ENCODE assay signal across 21 mouse cellular contexts in the genomic region with DNA sequence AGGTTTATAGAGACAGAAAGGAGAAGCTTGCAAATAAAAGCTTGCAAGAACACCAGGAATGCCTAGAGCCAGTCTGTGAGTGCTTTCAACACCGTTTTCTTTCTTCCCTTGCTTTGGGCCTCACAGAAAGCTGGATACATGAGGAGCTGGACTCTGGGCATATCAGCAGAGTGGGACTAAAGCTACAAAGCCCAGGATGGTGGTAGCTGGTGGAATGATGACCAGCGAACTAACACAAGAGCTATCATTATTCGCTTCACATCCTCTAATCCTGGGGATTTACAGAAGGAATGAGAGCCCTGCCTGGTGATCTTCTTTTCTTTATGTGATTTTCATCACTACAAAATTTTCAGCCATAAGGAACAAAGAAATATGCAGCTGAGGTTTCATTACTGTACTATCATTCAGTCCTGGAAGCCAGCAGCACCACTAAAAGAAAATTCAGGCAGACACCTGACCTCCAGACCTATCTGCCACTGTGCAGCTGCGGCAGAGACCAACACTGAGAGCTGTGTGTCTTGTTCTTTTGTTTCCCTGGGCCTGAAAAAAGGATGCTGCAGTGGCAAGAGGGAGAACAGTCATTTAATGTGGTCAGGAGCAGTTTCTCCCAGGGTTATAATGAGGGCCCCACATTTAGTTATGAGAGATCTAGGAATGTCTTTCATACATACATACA.
DNase-seq lines count a peak whose midpoint lies in the region; ATAC-seq lines count a peak whose summit lies in the region.
"Had no signal": no experiment of that assay in that cellular context is flagged by ENCODE, and none has a peak within 500 bp of the region (broad histone marks: within the 10 kb centered on the region; RNA-seq: fewer than 3 reads in every experiment).

No protein-coding gene starts in this region.

- H3K9ac ChIP-seq in forebrain, embryonic 12.5 days = no peak overlapping the region
- no peak overlapping the region for H3K9ac ChIP-seq in forebrain, embryonic 16.5 days (replicated peaks; ENCODE audit: low read depth, low read length)
- H3K9ac ChIP-seq in hindbrain, embryonic 13.5 days = no peak overlapping the region
- H3K9ac ChIP-seq in midbrain, embryonic 12.5 days (replicated peaks) = no peak overlapping the region
- no peak overlapping the region for H3K9ac ChIP-seq in neural tube, embryonic 15.5 days (replicated peaks)
- H3K9ac ChIP-seq: liver, embryonic 14.5 days; lung, embryonic 15.5 days had no signal

- no peak; the same call in 1 of the 2 replicates for ATAC-seq in forebrain, embryonic 12.5 days (ENCODE audit: low FRiP score)
- ATAC-seq in forebrain, embryonic 16.5 days = no peak
- no peak for ATAC-seq in hindbrain, embryonic 13.5 days (ENCODE audit: low FRiP score)
- ATAC-seq in midbrain, embryonic 12.5 days (ENCODE audit: low FRiP score, low read depth) = peak; percentile 30; the same call in 1 of the 2 replicates
- ATAC-seq in neural tube, embryonic 15.5 days (ENCODE audit: low FRiP score) = no peak; the same call in 1 of the 2 replicates

- no peak for DNase-seq in lung, postnatal 14 days
- no peak for DNase-seq in adrenal gland, adult (ENCODE audit: inconsistent age in 2 of 2, low spot score in 1 of 2)
- no peak for DNase-seq in heart, postnatal 10 days
- DNase-seq: adrenal gland, postnatal 10 days; cerebellum, adult 11-12 months; cerebellum, postnatal 25 days; embryo, embryonic 11 days; gastrocnemius, postnatal 25 days; heart, adult 2 months; kidney, adult 2 months; kidney, postnatal 10 days; layer of hippocampus, postnatal 36 days; right cerebral cortex, postnatal 25 days had no signal

- no peaks in the 10 kb centered on the region for H3K9me3 ChIP-seq in forebrain, embryonic 12.5 days
- no peaks in the 10 kb centered on the region for H3K9me3 ChIP-seq in forebrain, embryonic 16.5 days (ENCODE audit: control insufficient read depth, low read length)
- no peaks in the 10 kb centered on the region for H3K9me3 ChIP-seq in hindbrain, embryonic 13.5 days
- H3K9me3 ChIP-seq in midbrain, embryonic 12.5 days = no peaks in the 10 kb centered on the region
- no peaks in the 10 kb centered on the region for H3K9me3 ChIP-seq in neural tube, embryonic 15.5 days (replicated peaks)
- H3K9me3 ChIP-seq: lung, embryonic 15.5 days had no signal

- no peaks in the 10 kb centered on the region for H3K36me3 ChIP-seq in forebrain, embryonic 12.5 days (replicated peaks)
- H3K36me3 ChIP-seq in forebrain, embryonic 16.5 days (ENCODE audit: control insufficient read depth, insufficient read depth) = no peaks in the 10 kb centered on the region
- no peaks in the 10 kb centered on the region for H3K36me3 ChIP-seq in hindbrain, embryonic 13.5 days
- peaks cover 11% of the 10 kb centered on the region; the same call in 1 of the 2 replicates for H3K36me3 ChIP-seq in midbrain, embryonic 12.5 days
- H3K36me3 ChIP-seq in neural tube, embryonic 15.5 days = no peaks in the 10 kb centered on the region
- H3K36me3 ChIP-seq: lung, embryonic 15.5 days had no signal

- H3K4me2 ChIP-seq in forebrain, embryonic 12.5 days = no peak overlapping the region
- no peak overlapping the region for H3K4me2 ChIP-seq in forebrain, embryonic 16.5 days (ENCODE audit: low read length)
- no peak overlapping the region for H3K4me2 ChIP-seq in hindbrain, embryonic 13.5 days
- H3K4me2 ChIP-seq in midbrain, embryonic 12.5 days (replicated peaks) = no peak overlapping the region
- no peak overlapping the region for H3K4me2 ChIP-seq in neural tube, embryonic 15.5 days
- H3K4me2 ChIP-seq: lung, embryonic 15.5 days had no signal

- H3K4me3 ChIP-seq in forebrain, embryonic 12.5 days (replicated peaks) = no peak overlapping the region
- no peak overlapping the region for H3K4me3 ChIP-seq in forebrain, embryonic 16.5 days (replicated peaks; ENCODE audit: low read length)
- H3K4me3 ChIP-seq in hindbrain, embryonic 13.5 days = no peak overlapping the region
- H3K4me3 ChIP-seq in midbrain, embryonic 12.5 days = no peak overlapping the region
- H3K4me3 ChIP-seq in neural tube, embryonic 15.5 days (replicated peaks) = no peak overlapping the region
- H3K4me3 ChIP-seq: heart, adult 2 months; lung, embryonic 15.5 days had no signal

- 64% methylated on average over 4 of the region's 4 CpGs for WGBS in forebrain, embryonic 12.5 days
- 71% methylated on average over 4 of the region's 4 CpGs for WGBS in forebrain, embryonic 16.5 days
- 68% methylated on average over 4 of the region's 4 CpGs for WGBS in hindbrain, embryonic 13.5 days
- 59% methylated on average over 4 of the region's 4 CpGs for WGBS in midbrain, embryonic 12.5 days
- WGBS in neural tube, embryonic 15.5 days = 54% methylated on average over 4 of the region's 4 CpGs

- intact Hi-C loops in heart, postnatal 10 days (cut with DNase I) = no loop called here

- H3K27me3 ChIP-seq in forebrain, embryonic 12.5 days = no peaks in the 10 kb centered on the region
- no peaks in the 10 kb centered on the region for H3K27me3 ChIP-seq in forebrain, embryonic 16.5 days (replicated peaks; ENCODE audit: control insufficient read depth, insufficient read depth, low read length)
- no peaks in the 10 kb centered on the region for H3K27me3 ChIP-seq in hindbrain, embryonic 13.5 days
- no peaks in the 10 kb centered on the region for H3K27me3 ChIP-seq in midbrain, embryonic 12.5 days
- no peaks in the 10 kb centered on the region for H3K27me3 ChIP-seq in neural tube, embryonic 15.5 days (replicated peaks)
- H3K27me3 ChIP-seq: lung, embryonic 15.5 days had no signal

- peak overlapping the region; percentile 27; the same call in 1 of the 2 replicates for H3K27ac ChIP-seq in forebrain, embryonic 12.5 days
- no peak overlapping the region for H3K27ac ChIP-seq in forebrain, embryonic 16.5 days (ENCODE audit: low read length)
- H3K27ac ChIP-seq in hindbrain, embryonic 13.5 days = peak overlapping the region; percentile 58
- peak overlapping the region; percentile 75 for H3K27ac ChIP-seq in midbrain, embryonic 12.5 days (replicated peaks)
- peak overlapping the region; percentile 38; the same call in 1 of the 2 replicates for H3K27ac ChIP-seq in neural tube, embryonic 15.5 days (replicated peaks)
- H3K27ac ChIP-seq: heart, adult 2 months; liver, embryonic 14.5 days; lung, embryonic 15.5 days; macrophage had no signal

- H3K4me1 ChIP-seq in forebrain, embryonic 12.5 days = no peaks in the 10 kb centered on the region; the same call in 1 of the 2 replicates
- H3K4me1 ChIP-seq in forebrain, embryonic 16.5 days (replicated peaks; ENCODE audit: control insufficient read depth, insufficient read depth, low read length) = no peaks in the 10 kb centered on the region
- peaks cover 7% of the 10 kb centered on the region for H3K4me1 ChIP-seq in hindbrain, embryonic 13.5 days (replicated peaks)
- H3K4me1 ChIP-seq in midbrain, embryonic 12.5 days = peaks cover 11% of the 10 kb centered on the region
- peaks cover 10% of the 10 kb centered on the region; the same call in 1 of the 2 replicates for H3K4me1 ChIP-seq in neural tube, embryonic 15.5 days
- H3K4me1 ChIP-seq: lung, embryonic 15.5 days had no signal
